Mouse (Mus musculus) forebrain, embryonic 16.5 days (tissue): ENCODE data around the gene Ceacam19. TPM values are rescaled to one million over a fixed set of nuclear protein-coding genes. Genes with fewer than 3 reads are reported as not detected.

Experiments
- ATAC-seq: fragments of 200-750 bp; cut with Nextera tagmentation; 2 replicates; pipeline ENCODE4 v1.8.0; 2017; ENCODE audit warnings: mild to moderate bottlenecking, moderate library complexity
- H3K27ac ChIP-seq: fragments of 300-500 bp; sonication (generic); 2 replicates; pipeline ENCODE4 v1.5.1; 2014; ENCODE audit warnings: low read length, control low read depth
- H3K27me3 ChIP-seq: fragments of 300-500 bp; sonication (generic); replicated peaks from 2 replicates; pipeline ENCODE4 v1.6.1; 2014; ENCODE audit warnings: low read length; ENCODE audit not compliant: control insufficient read depth, insufficient read depth
- H3K36me3 ChIP-seq: fragments of 300-500 bp; sonication (generic); 2 replicates; pipeline ENCODE4 v1.6.1; 2014; ENCODE audit not compliant: control insufficient read depth, insufficient read depth
- H3K4me1 ChIP-seq: fragments of 300-500 bp; sonication (generic); replicated peaks from 2 replicates; pipeline ENCODE4 v1.6.1; 2014; ENCODE audit warnings: low read length; ENCODE audit not compliant: control insufficient read depth, insufficient read depth
- H3K4me2 ChIP-seq: fragments of 300-500 bp; sonication (generic); 2 replicates; pipeline ENCODE4 v1.6.1; 2014; ENCODE audit warnings: mild to moderate bottlenecking, low read length, control low read depth
- H3K4me3 ChIP-seq: fragments of 300-500 bp; sonication (generic); replicated peaks from 2 replicates; pipeline ENCODE4 v1.5.1; 2014; ENCODE audit warnings: mild to moderate bottlenecking, low read length, control low read depth
- H3K9ac ChIP-seq: fragments of 300-500 bp; sonication (generic); replicated peaks from 2 replicates; pipeline ENCODE4 v1.6.1; 2014; ENCODE audit warnings: low read depth, low read length, control low read depth
- H3K9me3 ChIP-seq: fragments of 300-500 bp; sonication (generic); 2 replicates; pipeline ENCODE4 v1.6.1; 2016; ENCODE audit warnings: low read length; ENCODE audit not compliant: control insufficient read depth
- WGBS: fragments of 180-500 bp; shearing (Covaris S2); extraction: QIAGEN DNeasy Blood & Tissue Kit; methylation state at CpG from one replicate; pipeline ENCODE4 v1.1.7; 2014; 5-methylcytosine and 5-hydroxymethylcytosine counted together
- polyA plus RNA-seq: library from polyadenylated mRNA; unstranded; fragments of >200 nt; fragmentation: Nextera tagmentation; extraction: Ambion mirVana; gene quantifications from 2 replicates; pipeline ENCODE4 v1.2.1, GENCODE M21; 2015

The Ceacam19 gene
- polyA plus RNA-seq, 1 experiment from 2014 or later, result not detected

- no peaks in the 10 kb centered on the region for H3K4me1 ChIP-seq
- H3K36me3 ChIP-seq, result peaks cover 3% of the 10 kb centered on the region; the same call in 1 of the 2 replicates
- H3K27ac ChIP-seq, result no peak overlapping the region
- no peaks in the 10 kb centered on the region for H3K27me3 ChIP-seq
- H3K9me3 ChIP-seq, result no peaks in the 10 kb centered on the region
- no peak overlapping the region for H3K9ac ChIP-seq
- WGBS, result 50% methylated on average over 21 of the region's 21 CpGs
- no peak overlapping the region for H3K4me2 ChIP-seq
- H3K4me3 ChIP-seq, result no peak overlapping the region
- ATAC-seq, result peak; percentile 74
Observed at GRCm38 (mm10) chr7:19910421-19911291, 22.9 kb upstream of the Ceacam19 start.

GRCm38 (mm10) chr7:19889881-19890280 lies 2.1 kb upstream of the Ceacam19 start:
- no peaks in the 10 kb centered on the region for H3K4me1 ChIP-seq
- no peak overlapping the region for H3K4me2 ChIP-seq
- WGBS, result 51% methylated on average over 8 of the region's 8 CpGs
- H3K36me3 ChIP-seq, result no peaks in the 10 kb centered on the region
- no peak overlapping the region for H3K4me3 ChIP-seq
- no peaks in the 10 kb centered on the region for H3K9me3 ChIP-seq
- no peaks in the 10 kb centered on the region for H3K27me3 ChIP-seq
- H3K9ac ChIP-seq, result no peak overlapping the region
- no peak for ATAC-seq
- H3K27ac ChIP-seq, result no peak overlapping the region

GRCm38 (mm10) chr7:19880754-19881153 lies 7.0 kb downstream of the Ceacam19 start:
- Histone ChIP-seq H3K4me2 (no peak overlapping the region), H3K27ac (no peak overlapping the region), H3K9me3 (no peaks in the 10 kb centered on the region), H3K36me3 (no peaks in the 10 kb centered on the region), H3K4me1 (no peaks in the 10 kb centered on the region), H3K4me3 (no peak overlapping the region), H3K27me3 (no peaks in the 10 kb centered on the region), H3K9ac (no peak overlapping the region)
- WGBS, result 85% methylated on average over 8 of the region's 8 CpGs
- no peak for ATAC-seq

GRCm38 (mm10) chr7:19876781-19877425 lies 10.9 kb downstream of the Ceacam19 start:
- Histone ChIP-seq H3K9ac (no peak overlapping the region), H3K27ac (no peak overlapping the region), H3K27me3 (no peaks in the 10 kb centered on the region), H3K9me3 (no peaks in the 10 kb centered on the region), H3K36me3 (no peaks in the 10 kb centered on the region), H3K4me1 (no peaks in the 10 kb centered on the region), H3K4me2 (no peak overlapping the region), H3K4me3 (no peak overlapping the region)
- WGBS, result 62% methylated on average over 14 of the region's 14 CpGs
- peak; percentile 23; the same call in 1 of the 2 replicates for ATAC-seq

GRCm38 (mm10) chr7:19875948-19876682 lies 11.7 kb downstream of the Ceacam19 start:
- no peaks in the 10 kb centered on the region for H3K4me1 ChIP-seq

GRCm38 (mm10) chr7:19871943-19872601 lies 15.7 kb downstream of the Ceacam19 start:
- Histone ChIP-seq H3K9ac (no peak overlapping the region), H3K4me3 (no peak overlapping the region), H3K9me3 (no peaks in the 10 kb centered on the region), H3K27ac (no peak overlapping the region), H3K4me1 (no peaks in the 10 kb centered on the region), H3K27me3 (no peaks in the 10 kb centered on the region), H3K4me2 (no peak overlapping the region), H3K36me3 (no peaks in the 10 kb centered on the region)
- WGBS, result 40% methylated on average over 5 of the region's 5 CpGs
- no peak for ATAC-seq

More at GRCm38 (mm10) chr7:19875948-19876682, 11.7 kb downstream of the Ceacam19 start:
- Histone ChIP-seq H3K4me3 (no peak overlapping the region), H3K9ac (no peak overlapping the region), H3K27ac (no peak overlapping the region), H3K9me3 (no peaks in the 10 kb centered on the region), H3K36me3 (no peaks in the 10 kb centered on the region), H3K27me3 (no peaks in the 10 kb centered on the region), H3K4me2 (no peak overlapping the region)
- ATAC-seq, result peak; percentile 64
- WGBS, result 50% methylated on average over 13 of the region's 13 CpGs

GRCm38 (mm10) chr7:19871137-19871621 lies 16.6 kb downstream of the Ceacam19 start:
- Histone ChIP-seq H3K27me3 (no peaks in the 10 kb centered on the region), H3K9me3 (no peaks in the 10 kb centered on the region), H3K4me3 (no peak overlapping the region), H3K9ac (no peak overlapping the region), H3K36me3 (no peaks in the 10 kb centered on the region), H3K4me2 (no peak overlapping the region), H3K4me1 (no peaks in the 10 kb centered on the region), H3K27ac (no peak overlapping the region)
- no peak for ATAC-seq
- WGBS, result 71% methylated on average over 10 of the region's 10 CpGs

GRCm38 (mm10) chr7:19867751-19868399 lies 19.9 kb downstream of the Ceacam19 start:
- no peak overlapping the region for H3K4me3 ChIP-seq
- no peak overlapping the region for H3K4me2 ChIP-seq
- no peaks in the 10 kb centered on the region for H3K4me1 ChIP-seq
- no peaks in the 10 kb centered on the region for H3K36me3 ChIP-seq
- no peak overlapping the region for H3K9ac ChIP-seq
- H3K27ac ChIP-seq, result no peak overlapping the region
- H3K9me3 ChIP-seq, result no peaks in the 10 kb centered on the region
- no peak for ATAC-seq
- H3K27me3 ChIP-seq, result no peaks in the 10 kb centered on the region
- 89% methylated on average over 16 of the region's 16 CpGs for WGBS
